Mouse (Mus musculus): Measurements from ENCODE around the gene Magea4.

Gene Magea4

GRCm38 (mm10) chrX:72221717-72222116 is at the start of gene Magea4:
Magea4 (plus strand) TSS chrX:72222017.
- DNase-seq: no peak

GRCm38 (mm10) chrX:72202944-72203554 is 18.8 kb upstream of the Magea4 start:
- DNase-seq: no peak

- no peak for DNase-seq
Observed at GRCm38 (mm10) chrX:72270637-72271036, 48.8 kb downstream of the Magea4 start.
